Mouse (Mus musculus): ENCODE measurements at regions not wholly inside any gene's neighbourhood (a gene's known extent, or its start where the extent isn't known, plus 50 kb on each side); places are given as distances from the start of the nearest gene placed in this dataset.

GRCm38 (mm10) chr2:169041748-169042147, 86.4 kb upstream of the Zfp64 start:
- H3K9me3 ChIP-seq (replicated peaks; ENCODE audit: control insufficient read depth, low read length): 0 out of 2 replicates have a peak, but pooled peaks cover 4% of the 10 kb centered on the region
- 76% methylated on average over 2 of the region's 2 CpGs for WGBS

GRCm38 (mm10) chr2:169037975-169038374, 82.6 kb upstream of the Zfp64 start:
- no peak overlapping the region for H3K27ac ChIP-seq (ENCODE audit: low read length)
- H3K27me3 ChIP-seq (ENCODE audit: control insufficient read depth, insufficient read depth, low read length): no peaks in the 10 kb centered on the region
- ATAC-seq (ENCODE audit: insufficient read depth, low FRiP score): no peak
- no peak overlapping the region for H3K4me3 ChIP-seq (replicated peaks; ENCODE audit: low read length)
- 78% methylated on average over 11 of the region's 11 CpGs for WGBS
- no peaks in the 10 kb centered on the region for H3K36me3 ChIP-seq (ENCODE audit: control insufficient read depth, insufficient read depth, low read length)
- no peaks in the 10 kb centered on the region for H3K4me1 ChIP-seq (ENCODE audit: control insufficient read depth, insufficient read depth, low read length)
- H3K9me3 ChIP-seq (replicated peaks; ENCODE audit: control insufficient read depth, low read length): 0 out of 2 replicates have a peak, but pooled peaks cover 4% of the 10 kb centered on the region
- no peak overlapping the region for H3K9ac ChIP-seq (ENCODE audit: low read length)
- no peak overlapping the region for H3K4me2 ChIP-seq (ENCODE audit: low read depth, low read length)

More at GRCm38 (mm10) chr2:169041748-169042147, 86.4 kb upstream of the Zfp64 start:
- Histone ChIP-seq H3K27me3 (ENCODE audit: control insufficient read depth, insufficient read depth, low read length) (no peaks in the 10 kb centered on the region), H3K4me3 (replicated peaks; ENCODE audit: low read length) (no peak overlapping the region), H3K4me1 (ENCODE audit: control insufficient read depth, insufficient read depth, low read length) (no peaks in the 10 kb centered on the region), H3K4me2 (ENCODE audit: low read depth, low read length) (no peak overlapping the region), H3K27ac (ENCODE audit: low read length) (no peak overlapping the region), H3K36me3 (ENCODE audit: control insufficient read depth, insufficient read depth, low read length) (no peaks in the 10 kb centered on the region), H3K9ac (ENCODE audit: low read length) (no peak overlapping the region)
- ATAC-seq (ENCODE audit: insufficient read depth, low FRiP score): no peak

- no peak overlapping the region for H3K4me3 ChIP-seq (replicated peaks; ENCODE audit: low read length)
- ATAC-seq (ENCODE audit: insufficient read depth, low FRiP score): no peak
- 0 out of 2 replicates have a peak, but pooled peaks cover 4% of the 10 kb centered on the region for H3K9me3 ChIP-seq (replicated peaks; ENCODE audit: control insufficient read depth, low read length)
- no peak overlapping the region for H3K4me2 ChIP-seq (ENCODE audit: low read depth, low read length)
- H3K27me3 ChIP-seq (ENCODE audit: control insufficient read depth, insufficient read depth, low read length): no peaks in the 10 kb centered on the region
- H3K9ac ChIP-seq (ENCODE audit: low read length): no peak overlapping the region
- no peaks in the 10 kb centered on the region for H3K4me1 ChIP-seq (ENCODE audit: control insufficient read depth, insufficient read depth, low read length)
- no peak overlapping the region for H3K27ac ChIP-seq (ENCODE audit: low read length)
- WGBS: 87% methylated on average over 9 of the region's 9 CpGs
- H3K36me3 ChIP-seq (ENCODE audit: control insufficient read depth, insufficient read depth, low read length): no peaks in the 10 kb centered on the region
These were observed 82.1 kb upstream of the Zfp64 start for GRCm38 (mm10) chr2:169037519-169037918.

- WGBS: 28% methylated on average over 3 of the region's 3 CpGs
- Histone ChIP-seq H3K27me3 (ENCODE audit: control insufficient read depth, insufficient read depth, low read length) (no peaks in the 10 kb centered on the region), H3K4me1 (ENCODE audit: control insufficient read depth, insufficient read depth, low read length) (no peaks in the 10 kb centered on the region), H3K9me3 (replicated peaks; ENCODE audit: control insufficient read depth, low read length) (no peaks in the 10 kb centered on the region), H3K4me2 (ENCODE audit: low read depth, low read length) (no peak overlapping the region), H3K4me3 (replicated peaks; ENCODE audit: low read length) (no peak overlapping the region), H3K27ac (ENCODE audit: low read length) (no peak overlapping the region), H3K36me3 (ENCODE audit: control insufficient read depth, insufficient read depth, low read length) (no peaks in the 10 kb centered on the region), H3K9ac (ENCODE audit: low read length) (no peak overlapping the region)
- no peak for ATAC-seq (ENCODE audit: insufficient read depth, low FRiP score)
These were observed 79.9 kb upstream of the Zfp64 start for GRCm38 (mm10) chr2:169035315-169035714.

- Histone ChIP-seq H3K4me3 (replicated peaks; ENCODE audit: low read length) (no peak overlapping the region), H3K4me2 (ENCODE audit: low read depth, low read length) (no peak overlapping the region), H3K4me1 (ENCODE audit: control insufficient read depth, insufficient read depth, low read length) (no peaks in the 10 kb centered on the region), H3K36me3 (ENCODE audit: control insufficient read depth, insufficient read depth, low read length) (no peaks in the 10 kb centered on the region), H3K9ac (ENCODE audit: low read length) (no peak overlapping the region), H3K27me3 (ENCODE audit: control insufficient read depth, insufficient read depth, low read length) (no peaks in the 10 kb centered on the region), H3K27ac (ENCODE audit: low read length) (no peak overlapping the region), H3K9me3 (replicated peaks; ENCODE audit: control insufficient read depth, low read length) (no peaks in the 10 kb centered on the region)
- ATAC-seq (ENCODE audit: insufficient read depth, low FRiP score): no peak
- WGBS: 62% methylated on average over 18 of the region's 18 CpGs
These were observed 78.6 kb upstream of the Zfp64 start for GRCm38 (mm10) chr2:169033997-169034396.

GRCm38 (mm10) chr2:169033181-169033580, 77.8 kb upstream of the Zfp64 start:
- no peaks in the 10 kb centered on the region for H3K36me3 ChIP-seq (ENCODE audit: control insufficient read depth, insufficient read depth, low read length)
- no peak for ATAC-seq (ENCODE audit: insufficient read depth, low FRiP score)
- no peaks in the 10 kb centered on the region for H3K9me3 ChIP-seq (replicated peaks; ENCODE audit: control insufficient read depth, low read length)
- no peaks in the 10 kb centered on the region for H3K4me1 ChIP-seq (ENCODE audit: control insufficient read depth, insufficient read depth, low read length)
- no peaks in the 10 kb centered on the region for H3K27me3 ChIP-seq (ENCODE audit: control insufficient read depth, insufficient read depth, low read length)
- H3K9ac ChIP-seq (ENCODE audit: low read length): no peak overlapping the region
- H3K4me2 ChIP-seq (ENCODE audit: low read depth, low read length): no peak overlapping the region
- no peak overlapping the region for H3K4me3 ChIP-seq (replicated peaks; ENCODE audit: low read length)
- no peak overlapping the region for H3K27ac ChIP-seq (ENCODE audit: low read length)
- WGBS: 76% methylated on average over 3 of the region's 3 CpGs

GRCm38 (mm10) chr2:169028531-169029114, 73.2 kb upstream of the Zfp64 start:
- WGBS: 67% methylated on average over 9 of the region's 9 CpGs
- H3K36me3 ChIP-seq (ENCODE audit: control insufficient read depth, insufficient read depth, low read length): no peaks in the 10 kb centered on the region
- ATAC-seq (ENCODE audit: insufficient read depth, low FRiP score): no peak
- H3K4me2 ChIP-seq (ENCODE audit: low read depth, low read length): no peak overlapping the region
- H3K27me3 ChIP-seq (ENCODE audit: control insufficient read depth, insufficient read depth, low read length): no peaks in the 10 kb centered on the region
- H3K4me3 ChIP-seq (replicated peaks; ENCODE audit: low read length): no peak overlapping the region
- H3K9ac ChIP-seq (ENCODE audit: low read length): no peak overlapping the region
- H3K27ac ChIP-seq (ENCODE audit: low read length): no peak overlapping the region
- no peaks in the 10 kb centered on the region for H3K4me1 ChIP-seq (ENCODE audit: control insufficient read depth, insufficient read depth, low read length)
- H3K9me3 ChIP-seq (replicated peaks; ENCODE audit: control insufficient read depth, low read length): no peaks in the 10 kb centered on the region

- H3K27me3 ChIP-seq (ENCODE audit: control insufficient read depth, insufficient read depth, low read length): no peaks in the 10 kb centered on the region
- 71% methylated on average over 3 of the region's 3 CpGs for WGBS
- H3K9ac ChIP-seq (ENCODE audit: low read length): no peak overlapping the region
- H3K4me3 ChIP-seq (replicated peaks; ENCODE audit: low read length): no peak overlapping the region
- H3K27ac ChIP-seq (ENCODE audit: low read length): no peak overlapping the region
- H3K4me1 ChIP-seq (ENCODE audit: control insufficient read depth, insufficient read depth, low read length): no peaks in the 10 kb centered on the region
- H3K36me3 ChIP-seq (ENCODE audit: control insufficient read depth, insufficient read depth, low read length): no peaks in the 10 kb centered on the region
- H3K9me3 ChIP-seq (replicated peaks; ENCODE audit: control insufficient read depth, low read length): no peaks in the 10 kb centered on the region; the same call in 1 of the 2 replicates
- ATAC-seq (ENCODE audit: insufficient read depth, low FRiP score): no peak
- H3K4me2 ChIP-seq (ENCODE audit: low read depth, low read length): no peak overlapping the region
These were observed 63.6 kb upstream of the Zfp64 start for GRCm38 (mm10) chr2:169019037-169019436.

GRCm38 (mm10) chr2:169010271-169010670, 54.9 kb upstream of the Zfp64 start:
- 61% methylated on average over 9 of the region's 9 CpGs for WGBS
- no peak overlapping the region for H3K27ac ChIP-seq (ENCODE audit: low read length)

More at GRCm38 (mm10) chr2:169010271-169010670, 54.9 kb upstream of the Zfp64 start:
- no peaks in the 10 kb centered on the region for H3K36me3 ChIP-seq (ENCODE audit: control insufficient read depth, insufficient read depth, low read length)
- H3K27me3 ChIP-seq (ENCODE audit: control insufficient read depth, insufficient read depth, low read length): no peaks in the 10 kb centered on the region
- no peak overlapping the region for H3K9ac ChIP-seq (ENCODE audit: low read length)
- no peaks in the 10 kb centered on the region; the same call in 1 of the 2 replicates for H3K9me3 ChIP-seq (replicated peaks; ENCODE audit: control insufficient read depth, low read length)
- no peak for ATAC-seq (ENCODE audit: insufficient read depth, low FRiP score)
- no peak overlapping the region for H3K4me3 ChIP-seq (replicated peaks; ENCODE audit: low read length)
- H3K4me1 ChIP-seq (ENCODE audit: control insufficient read depth, insufficient read depth, low read length): no peaks in the 10 kb centered on the region
- H3K4me2 ChIP-seq (ENCODE audit: low read depth, low read length): no peak overlapping the region

All from stomach, embryonic 16.5 days (tissue).